ENCODE assay signal across 17 mouse cellular contexts in the genomic region with DNA sequence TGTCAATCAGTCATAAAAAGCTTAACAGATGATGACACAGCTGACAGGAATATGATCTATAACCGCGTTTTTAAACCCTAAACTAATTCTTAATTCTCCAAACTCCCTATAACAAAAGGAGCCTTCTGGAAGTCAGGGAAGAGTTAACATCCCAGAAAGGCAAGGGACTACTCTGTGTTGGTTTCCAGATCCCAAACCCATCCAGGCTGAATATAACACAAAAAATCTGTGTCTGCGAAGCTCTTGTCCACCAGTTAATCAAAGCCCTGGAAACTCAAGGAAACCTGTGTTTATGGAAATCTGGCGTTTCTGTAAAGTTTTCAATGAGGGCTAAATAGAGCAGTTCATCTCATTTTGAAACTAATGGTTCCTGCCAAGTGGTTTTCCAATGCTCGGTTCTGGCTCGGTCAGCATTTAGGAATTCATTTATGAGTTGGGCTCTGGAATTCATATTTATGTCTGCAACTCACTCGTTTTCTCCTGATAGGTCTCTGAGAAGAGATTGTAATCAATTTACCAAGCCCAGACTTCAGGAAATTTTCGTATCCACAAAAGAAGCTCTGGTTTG.
A peak's percentile ranks its signal among the peaks of the same experiment; 100 is the strongest.
DNase-seq lines count a peak whose midpoint lies in the region; ATAC-seq and TF ChIP-seq lines count a peak whose summit lies in the region.
"Had no signal": no experiment of that assay in that cellular context is flagged by ENCODE, and none has a peak within 500 bp of the region (broad histone marks: within the 10 kb centered on the region; RNA-seq: fewer than 3 reads in every experiment).

No protein-coding gene starts in this region.

- TF ChIP-seq CTCF in lung, embryonic 14.5 days (IDR thresholded peaks at IDR 0.05; ENCODE audit: low read depth) = no peak
- no peak for TF ChIP-seq CTCF in lung, adult 2 months (IDR thresholded peaks at IDR 0.05; ENCODE audit: insufficient read depth, low read length)
- no peak for TF ChIP-seq CTCF in hindbrain, postnatal 0 days (IDR thresholded peaks at IDR 0.05; ENCODE audit: low read depth)

- H3K27me3 ChIP-seq in embryonic facial prominence, embryonic 12.5 days = no peaks in the 10 kb centered on the region
- no peaks in the 10 kb centered on the region for H3K27me3 ChIP-seq in embryonic facial prominence, embryonic 10.5 days (replicated peaks; ENCODE audit: low read depth, poor library complexity, severe bottlenecking)
- H3K27me3 ChIP-seq in lung, embryonic 14.5 days (ENCODE audit: insufficient read depth, low read length) = no peaks in the 10 kb centered on the region
- no peaks in the 10 kb centered on the region for H3K27me3 ChIP-seq in hindbrain, postnatal 0 days (ENCODE audit: insufficient read depth, low read length)

- no peak for TF ChIP-seq POLR2A in lung, adult 2 months (IDR thresholded peaks at IDR 0.05; ENCODE audit: borderline replicate concordance, extremely low read depth, low read depth, low read length)

- ATAC-seq in embryonic facial prominence, embryonic 12.5 days (ENCODE audit: insufficient number of reproducible peaks, insufficient read depth, low FRiP score, low TSS enrichment) = no peak
- no peak for ATAC-seq in lung, embryonic 14.5 days (ENCODE audit: insufficient read depth)
- no peak for ATAC-seq in hindbrain, postnatal 0 days
- ATAC-seq: forebrain, postnatal 0 days had no signal

- H3K27ac ChIP-seq in embryonic facial prominence, embryonic 12.5 days = peak overlapping the region; percentile 54; the same call in 1 of the 2 replicates
- no peak overlapping the region for H3K27ac ChIP-seq in embryonic facial prominence, embryonic 10.5 days (replicated peaks)
- no peak overlapping the region for H3K27ac ChIP-seq in lung, embryonic 14.5 days (ENCODE audit: low read depth)
- H3K27ac ChIP-seq in hindbrain, postnatal 0 days = no peak overlapping the region
- H3K27ac ChIP-seq: forebrain, embryonic 10.5 days; limb, embryonic 12.5 days had no signal

- H3K36me3 ChIP-seq in embryonic facial prominence, embryonic 12.5 days = no peaks in the 10 kb centered on the region
- no peaks in the 10 kb centered on the region for H3K36me3 ChIP-seq in embryonic facial prominence, embryonic 10.5 days (replicated peaks)
- H3K36me3 ChIP-seq in lung, embryonic 14.5 days (ENCODE audit: insufficient read depth) = no peaks in the 10 kb centered on the region
- no peaks in the 10 kb centered on the region for H3K36me3 ChIP-seq in hindbrain, postnatal 0 days (ENCODE audit: insufficient read depth, low read length)
- H3K36me3 ChIP-seq: forebrain, embryonic 10.5 days; G1E; limb, embryonic 12.5 days had no signal

- H3K9ac ChIP-seq in embryonic facial prominence, embryonic 12.5 days = no peak overlapping the region
- no peak overlapping the region for H3K9ac ChIP-seq in lung, embryonic 14.5 days
- no peak overlapping the region for H3K9ac ChIP-seq in hindbrain, postnatal 0 days (replicated peaks; ENCODE audit: low read length)
- H3K9ac ChIP-seq: forebrain, postnatal 0 days; limb, embryonic 12.5 days had no signal

- H3K4me2 ChIP-seq in embryonic facial prominence, embryonic 12.5 days (replicated peaks) = no peak overlapping the region
- no peak overlapping the region for H3K4me2 ChIP-seq in lung, embryonic 14.5 days
- no peak overlapping the region for H3K4me2 ChIP-seq in hindbrain, postnatal 0 days (ENCODE audit: low read depth, low read length)
- H3K4me2 ChIP-seq: limb, embryonic 12.5 days had no signal

- 58% methylated on average over 8 of the region's 8 CpGs for WGBS in embryonic facial prominence, embryonic 12.5 days
- WGBS in embryonic facial prominence, embryonic 10.5 days = 85% methylated on average over 8 of the region's 8 CpGs
- 50% methylated on average over 8 of the region's 8 CpGs for WGBS in lung, embryonic 14.5 days
- 64% methylated on average over 8 of the region's 8 CpGs for WGBS in lung, adult 2 months
- 82% methylated on average over 8 of the region's 8 CpGs for WGBS in hindbrain, postnatal 0 days

- no peak overlapping the region for H3K4me3 ChIP-seq in embryonic facial prominence, embryonic 12.5 days
- no peak overlapping the region for H3K4me3 ChIP-seq in embryonic facial prominence, embryonic 10.5 days
- no peak overlapping the region for H3K4me3 ChIP-seq in lung, embryonic 14.5 days (ENCODE audit: low read depth, low read length)
- no peak overlapping the region for H3K4me3 ChIP-seq in lung, adult 2 months (replicated peaks; ENCODE audit: extremely low read depth, low read depth, low read length)
- H3K4me3 ChIP-seq in hindbrain, postnatal 0 days (ENCODE audit: low read length) = no peak overlapping the region
- H3K4me3 ChIP-seq: forebrain, embryonic 10.5 days; limb, embryonic 12.5 days; megakaryocyte, embryonic 14.5 days had no signal

- no peaks in the 10 kb centered on the region for H3K9me3 ChIP-seq in embryonic facial prominence, embryonic 12.5 days
- no peaks in the 10 kb centered on the region for H3K9me3 ChIP-seq in embryonic facial prominence, embryonic 10.5 days
- H3K9me3 ChIP-seq in lung, embryonic 14.5 days (ENCODE audit: low read depth, low read length) = no peaks in the 10 kb centered on the region
- no peaks in the 10 kb centered on the region for H3K9me3 ChIP-seq in hindbrain, postnatal 0 days (ENCODE audit: low read length)
- H3K9me3 ChIP-seq: forebrain, embryonic 10.5 days; G1E; limb, embryonic 12.5 days; megakaryocyte, embryonic 14.5 days had no signal

- H3K4me1 ChIP-seq in embryonic facial prominence, embryonic 12.5 days = no peaks in the 10 kb centered on the region; the same call in 1 of the 2 replicates
- no peaks in the 10 kb centered on the region for H3K4me1 ChIP-seq in embryonic facial prominence, embryonic 10.5 days
- 0 out of 2 replicates have a peak, but pooled peaks cover 2% of the 10 kb centered on the region for H3K4me1 ChIP-seq in lung, embryonic 14.5 days (ENCODE audit: insufficient read depth)
- no peaks in the 10 kb centered on the region for H3K4me1 ChIP-seq in lung, adult 2 months (ENCODE audit: control insufficient read depth, insufficient read depth, low read length)
- no peaks in the 10 kb centered on the region for H3K4me1 ChIP-seq in hindbrain, postnatal 0 days (ENCODE audit: insufficient read depth, low read length)
- H3K4me1 ChIP-seq: forebrain, embryonic 10.5 days had no signal

- DNase-seq in embryonic facial prominence, embryonic 10.5 days (ENCODE audit: low spot score) = no peak
- peak; percentile 60 for DNase-seq in lung, embryonic 14.5 days
- DNase-seq in lung, adult 2 months = no peak
- DNase-seq in Muller cell, postnatal 12 days (ENCODE audit: inconsistent ontology term) = peak; percentile 66
- peak; percentile 80 for DNase-seq in fibroblast of lung, adult 2 months (ENCODE audit: low read depth)
- no peak for DNase-seq in adrenal gland, postnatal 14 days
- DNase-seq in hindbrain, postnatal 0 days (ENCODE audit: low spot score) = no peak
- DNase-seq: cerebellum, adult 2 months; forebrain, postnatal 0 days; heart, adult 18-20 months; midbrain, embryonic 14.5 days; thymus, adult 18-20 months had no signal

Comparison
In these comparisons a context has a peak if more than half of its experiments do, and no peak if none do; other contexts are left out.
1. DNase-seq: peak in lung, embryonic 14.5 days (single experiment), Muller cell, postnatal 12 days (single experiment) and fibroblast of lung, adult 2 months (single experiment); none in embryonic facial prominence, embryonic 10.5 days (single experiment), lung, adult 2 months (single experiment), adrenal gland, postnatal 14 days (single experiment) and hindbrain, postnatal 0 days (single experiment).